Mouse (Mus musculus) heart, postnatal 0 days (tissue): Measurements from ENCODE around the gene Flt1.

Experiments
- CTCF ChIP-seq: IDR thresholded peaks from 2 replicates; pipeline ENCODE4 v1.5.1; 2016; ENCODE audit warnings: antibody characterized with exemption, control low read depth, low read depth
- EP300 ChIP-seq: IDR thresholded peaks from 2 replicates; pipeline ENCODE4 v1.6.1; 2016; ENCODE audit warnings: antibody characterized with exemption, low read depth

- TF ChIP-seq CTCF, result no peak
- TF ChIP-seq EP300, result no peak
These were observed 23.4 kb downstream of the Flt1 start for GRCm38 (mm10) chr5:147702423-147702822.
